Mouse (Mus musculus): ENCODE measurements at regions not wholly inside any gene's neighbourhood (a gene's known extent, or its start where the extent isn't known, plus 50 kb on each side); places are given as distances from the start of the nearest gene placed in this dataset.
A peak's percentile ranks its signal among the peaks of the same experiment; 100 is the strongest.

DNA sequence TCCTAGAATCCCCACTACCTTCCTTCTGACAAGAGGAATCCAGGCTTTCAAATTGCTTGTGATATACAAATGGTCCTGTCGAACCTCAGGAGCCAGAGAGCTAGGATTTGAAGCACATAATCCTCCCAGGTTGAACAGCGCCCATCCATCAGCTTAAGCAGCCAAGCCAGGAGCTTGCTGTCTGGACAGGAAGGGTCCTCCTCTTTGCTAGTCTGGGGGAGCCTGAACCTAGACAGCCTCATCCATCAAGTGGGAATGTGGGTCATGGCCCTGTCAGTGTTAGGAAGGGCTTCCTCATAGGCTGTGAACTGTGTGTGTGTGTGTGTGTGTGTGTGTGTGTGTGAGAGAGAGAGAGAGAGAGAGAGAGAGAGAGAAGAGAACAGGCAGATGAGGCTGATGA lies 345.8 kb downstream of the Tcerg1l start:
- no peaks in the 10 kb centered on the region; the same call in 1 of the 2 replicates for H3K27me3 ChIP-seq (ENCODE audit: control insufficient read depth, insufficient read depth, low read length)
- H3K4me1 ChIP-seq (ENCODE audit: control insufficient read depth, insufficient read depth, insufficient read length, low read length) = no peaks in the 10 kb centered on the region
- WGBS = 57% methylated on average over 2 of the region's 2 CpGs
- no peak overlapping the region for H3K27ac ChIP-seq (ENCODE audit: insufficient read depth, low read depth, low read length)
- H3K36me3 ChIP-seq (ENCODE audit: control insufficient read depth, insufficient read depth, low read length) = no peaks in the 10 kb centered on the region
- no peak for TF ChIP-seq CTCF (IDR thresholded peaks at IDR 0.05; ENCODE audit: extremely low read depth, insufficient read length, insufficient replicate concordance, low read depth, low read length)
- TF ChIP-seq POLR2A (IDR thresholded peaks at IDR 0.05; ENCODE audit: low read depth, low read length) = no peak
- no peak overlapping the region for H3K4me3 ChIP-seq (ENCODE audit: low read depth, low read length)

DNA sequence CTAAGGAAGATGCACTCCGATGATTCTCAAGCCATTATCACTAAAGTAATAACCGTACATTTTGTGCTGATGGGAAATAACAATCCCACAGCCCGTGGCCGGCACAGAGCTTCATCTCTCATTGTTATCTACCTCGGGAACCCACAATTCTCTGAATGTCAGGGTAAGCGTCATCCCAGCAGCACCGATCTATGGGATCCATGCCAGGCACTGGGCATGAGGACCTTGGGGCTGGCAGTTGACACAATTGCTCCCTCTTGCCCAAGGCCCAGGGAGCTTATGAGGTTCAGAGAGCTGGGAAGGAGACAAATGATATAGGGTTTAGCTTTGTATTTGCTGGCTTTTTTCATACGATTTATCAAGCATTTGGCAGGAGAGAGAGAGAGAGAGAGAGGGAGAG lies 342.8 kb downstream of the Tcerg1l start:
- Histone ChIP-seq H3K27ac (ENCODE audit: insufficient read depth, low read depth, low read length) (no peak overlapping the region), H3K4me1 (ENCODE audit: control insufficient read depth, insufficient read depth, insufficient read length, low read length) (no peaks in the 10 kb centered on the region), H3K27me3 (ENCODE audit: control insufficient read depth, insufficient read depth, low read length) (no peaks in the 10 kb centered on the region; the same call in 1 of the 2 replicates), H3K4me3 (ENCODE audit: low read depth, low read length) (no peak overlapping the region), H3K36me3 (ENCODE audit: control insufficient read depth, insufficient read depth, low read length) (no peaks in the 10 kb centered on the region)
- 82% methylated on average over 8 of the region's 8 CpGs for WGBS
- no peak for TF ChIP-seq POLR2A (IDR thresholded peaks at IDR 0.05; ENCODE audit: low read depth, low read length)
- no peak for TF ChIP-seq CTCF (IDR thresholded peaks at IDR 0.05; ENCODE audit: extremely low read depth, insufficient read length, insufficient replicate concordance, low read depth, low read length)

DNA sequence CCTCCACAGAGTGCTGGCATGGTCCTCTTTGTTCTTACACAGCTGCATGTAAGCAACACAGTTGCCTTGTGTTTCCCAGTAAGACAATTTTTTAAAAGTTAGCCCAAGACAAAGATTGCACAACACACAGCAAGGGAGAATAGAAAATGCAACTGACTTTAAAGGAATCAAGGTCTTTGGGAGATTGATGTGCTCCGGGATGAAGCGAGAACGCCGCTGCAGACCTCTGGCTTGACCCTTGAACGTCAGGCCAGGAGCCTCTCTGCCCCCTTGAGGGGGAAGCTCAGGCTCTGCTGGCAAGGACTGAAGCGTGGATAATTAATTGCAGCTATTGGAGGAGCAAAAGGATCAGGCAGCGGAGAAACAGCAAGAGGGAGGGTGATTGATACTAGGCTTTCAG lies 336.4 kb downstream of the Tcerg1l start:
- TF ChIP-seq CTCF (IDR thresholded peaks at IDR 0.05; ENCODE audit: extremely low read depth, insufficient read length, insufficient replicate concordance, low read depth, low read length) (no peak), POLR2A (IDR thresholded peaks at IDR 0.05; ENCODE audit: low read depth, low read length) (no peak)
- no peak overlapping the region for H3K27ac ChIP-seq (ENCODE audit: insufficient read depth, low read depth, low read length)
- WGBS = 49% methylated on average over 7 of the region's 7 CpGs

DNA sequence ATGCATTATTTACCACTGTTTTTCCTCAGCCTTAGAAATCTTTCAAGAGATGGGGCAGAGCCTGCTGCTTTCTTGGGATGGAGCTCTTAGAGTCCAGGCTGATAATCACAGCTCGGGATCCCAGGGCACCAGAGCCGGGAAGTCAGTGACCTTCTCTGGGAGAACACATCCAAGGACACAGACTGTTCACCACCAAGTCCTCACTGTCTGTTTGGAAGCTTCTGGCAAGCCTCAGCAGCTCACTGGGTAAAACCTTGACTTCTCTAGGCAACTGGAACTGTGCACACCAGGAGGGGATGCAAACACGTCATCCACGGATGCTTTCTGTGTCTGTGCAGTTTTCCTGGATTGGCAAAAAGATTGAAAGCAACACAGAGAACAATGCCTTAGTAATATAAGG lies 330.6 kb downstream of the Tcerg1l start:
- TF ChIP-seq CTCF (IDR thresholded peaks at IDR 0.05; ENCODE audit: extremely low read depth, insufficient read length, insufficient replicate concordance, low read depth, low read length) (no peak), POLR2A (IDR thresholded peaks at IDR 0.05; ENCODE audit: low read depth, low read length) (no peak)
- Histone ChIP-seq H3K4me3 (ENCODE audit: low read depth, low read length) (no peak overlapping the region), H3K4me1 (ENCODE audit: control insufficient read depth, insufficient read depth, insufficient read length, low read length) (no peaks in the 10 kb centered on the region), H3K27me3 (ENCODE audit: control insufficient read depth, insufficient read depth, low read length) (no peaks in the 10 kb centered on the region), H3K36me3 (ENCODE audit: control insufficient read depth, insufficient read depth, low read length) (no peaks in the 10 kb centered on the region), H3K27ac (ENCODE audit: insufficient read depth, low read depth, low read length) (no peak overlapping the region)
- 77% methylated on average over 4 of the region's 4 CpGs for WGBS

More for the DNA sequence above, 336.4 kb downstream of the Tcerg1l start:
- Histone ChIP-seq H3K4me3 (ENCODE audit: low read depth, low read length) (no peak overlapping the region), H3K36me3 (ENCODE audit: control insufficient read depth, insufficient read depth, low read length) (no peaks in the 10 kb centered on the region), H3K4me1 (ENCODE audit: control insufficient read depth, insufficient read depth, insufficient read length, low read length) (no peaks in the 10 kb centered on the region), H3K27me3 (ENCODE audit: control insufficient read depth, insufficient read depth, low read length) (no peaks in the 10 kb centered on the region)

DNA sequence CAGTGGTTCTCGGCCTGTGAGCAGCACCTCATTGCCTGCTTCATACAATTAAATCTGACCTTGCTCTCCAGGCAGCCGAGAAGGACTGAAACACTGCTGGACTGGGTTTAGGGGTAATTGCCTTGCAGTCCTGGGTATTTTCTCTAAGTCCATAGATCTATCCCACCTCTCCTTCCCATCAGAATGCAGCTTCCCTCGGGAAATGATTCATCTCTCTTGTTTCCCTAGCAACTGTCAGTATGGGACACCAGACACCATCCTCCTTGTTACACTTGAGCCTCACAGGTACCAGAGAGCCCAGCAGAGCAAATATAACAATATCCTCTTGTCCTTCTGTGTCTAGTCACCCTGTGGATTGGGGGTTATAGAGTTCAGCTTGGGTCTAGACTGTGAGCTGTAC lies 322.3 kb downstream of the Tcerg1l start:
- TF ChIP-seq POLR2A (IDR thresholded peaks at IDR 0.05; ENCODE audit: low read depth, low read length) = no peak
- TF ChIP-seq CTCF (IDR thresholded peaks at IDR 0.05; ENCODE audit: extremely low read depth, insufficient read length, insufficient replicate concordance, low read depth, low read length) = no peak
- Histone ChIP-seq H3K27ac (ENCODE audit: insufficient read depth, low read depth, low read length) (no peak overlapping the region), H3K4me1 (ENCODE audit: control insufficient read depth, insufficient read depth, insufficient read length, low read length) (no peaks in the 10 kb centered on the region), H3K27me3 (ENCODE audit: control insufficient read depth, insufficient read depth, low read length) (no peaks in the 10 kb centered on the region), H3K36me3 (ENCODE audit: control insufficient read depth, insufficient read depth, low read length) (no peaks in the 10 kb centered on the region), H3K4me3 (ENCODE audit: low read depth, low read length) (no peak overlapping the region)
- WGBS = 66% methylated on average over 3 of the region's 3 CpGs

DNA sequence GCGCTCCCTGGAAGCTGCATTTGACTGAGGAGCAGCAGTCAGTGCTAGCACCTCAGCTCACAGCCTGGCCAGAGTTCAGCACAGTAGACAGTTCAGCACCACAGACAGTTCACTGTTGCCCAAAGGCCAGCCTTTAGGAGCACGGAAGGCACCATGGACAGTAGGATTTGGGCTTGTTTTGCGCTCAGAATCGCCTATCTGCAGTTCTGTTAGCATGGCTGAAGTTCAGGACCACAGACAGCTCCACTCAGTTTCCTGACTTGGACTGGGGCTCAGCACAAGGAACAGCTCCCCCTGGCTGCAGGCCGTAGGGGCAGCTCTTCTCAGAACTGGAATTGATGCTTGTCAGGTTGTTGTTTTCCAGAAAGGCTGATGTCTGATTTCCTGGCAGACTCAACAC lies 313.6 kb downstream of the Tcerg1l start:
- Histone ChIP-seq H3K36me3 (ENCODE audit: control insufficient read depth, insufficient read depth, low read length) (no peaks in the 10 kb centered on the region), H3K4me3 (ENCODE audit: low read depth, low read length) (no peak overlapping the region), H3K27ac (ENCODE audit: insufficient read depth, low read depth, low read length) (no peak overlapping the region), H3K27me3 (ENCODE audit: control insufficient read depth, insufficient read depth, low read length) (no peaks in the 10 kb centered on the region), H3K4me1 (ENCODE audit: control insufficient read depth, insufficient read depth, insufficient read length, low read length) (no peaks in the 10 kb centered on the region)
- TF ChIP-seq CTCF (IDR thresholded peaks at IDR 0.05; ENCODE audit: extremely low read depth, insufficient read length, insufficient replicate concordance, low read depth, low read length) = peak; percentile 54; the same call in 1 of the 2 replicates
- no peak for TF ChIP-seq POLR2A (IDR thresholded peaks at IDR 0.05; ENCODE audit: low read depth, low read length)
- WGBS = 21% methylated on average over 5 of the region's 5 CpGs

DNA sequence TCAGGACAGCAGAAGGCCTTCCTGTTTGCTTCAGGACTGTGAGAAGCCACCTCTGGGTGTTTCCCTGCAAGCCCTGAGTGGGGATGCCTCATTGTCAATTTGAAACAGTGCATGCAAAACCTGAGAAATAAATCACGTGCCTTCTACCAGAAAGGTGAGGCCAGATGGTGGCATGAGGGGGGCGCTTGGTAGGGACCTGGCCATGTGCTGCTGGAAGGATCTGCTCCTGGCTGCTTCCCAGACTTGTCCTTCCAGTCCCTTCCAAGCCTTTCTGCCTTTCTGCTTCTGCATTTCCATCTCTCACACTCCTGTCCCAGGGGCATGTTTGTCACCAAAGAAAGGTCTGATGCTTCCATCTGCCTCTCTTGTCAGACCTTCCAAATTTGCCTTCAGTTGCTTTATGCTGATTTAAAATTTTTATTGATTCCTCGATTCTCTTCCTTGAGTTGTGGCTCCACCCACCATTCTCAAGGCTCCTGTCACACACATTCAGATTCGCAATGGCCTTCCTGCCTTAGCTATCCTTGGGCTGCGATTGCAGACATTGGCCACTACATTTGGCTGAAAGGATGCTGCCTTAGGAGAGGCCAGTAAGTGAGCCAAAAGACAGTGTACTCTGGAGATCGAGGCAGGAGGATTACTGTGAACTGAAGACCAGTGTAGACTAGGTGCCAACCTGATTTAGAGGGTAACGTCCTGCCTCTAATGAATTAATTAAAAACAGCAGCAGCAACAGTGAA lies 289.9 kb downstream of the Tcerg1l start:
- Histone ChIP-seq H3K36me3 (ENCODE audit: control insufficient read depth, insufficient read depth, low read length) (no peaks in the 10 kb centered on the region), H3K27ac (ENCODE audit: insufficient read depth, low read depth, low read length) (no peak overlapping the region), H3K4me3 (ENCODE audit: low read depth, low read length) (no peak overlapping the region), H3K27me3 (ENCODE audit: control insufficient read depth, insufficient read depth, low read length) (no peaks in the 10 kb centered on the region), H3K4me1 (ENCODE audit: control insufficient read depth, insufficient read depth, insufficient read length, low read length) (no peaks in the 10 kb centered on the region)
- 58% methylated on average over 7 of the region's 7 CpGs for WGBS
- no peak for TF ChIP-seq POLR2A (IDR thresholded peaks at IDR 0.05; ENCODE audit: low read depth, low read length)
- no peak for TF ChIP-seq CTCF (IDR thresholded peaks at IDR 0.05; ENCODE audit: extremely low read depth, insufficient read length, insufficient replicate concordance, low read depth, low read length)

Measured in small intestine, adult 2 months (tissue).